Mouse (Mus musculus): Measurements from ENCODE around the gene Pdpk1.

Gene Pdpk1

DNA sequence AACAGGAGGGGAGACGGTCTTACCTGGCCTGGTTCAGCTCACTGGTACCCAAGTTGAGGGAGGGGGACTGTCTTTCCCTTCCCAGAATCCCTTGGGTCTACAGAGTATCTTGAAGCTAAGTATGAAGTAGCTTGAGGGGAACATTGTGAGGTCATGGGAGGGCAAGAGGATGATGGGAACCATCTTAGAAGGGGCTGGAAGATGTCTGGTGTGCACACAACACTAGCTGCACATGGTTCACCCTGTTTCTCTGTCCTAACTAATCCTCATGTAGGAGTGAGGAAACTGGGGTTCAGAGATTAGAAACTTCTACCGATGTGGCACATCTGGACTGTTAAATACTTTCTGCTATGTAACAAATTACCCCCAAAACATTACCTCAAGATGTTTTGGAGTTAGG lies at the start of gene Pdpk1:
Gene Pdpk1, minus strand, starts transcription at position 101 of the 400 bp plus-strand sequence.
- WGBS: 93% methylated on average over 2 of the region's 2 CpGs

DNA sequence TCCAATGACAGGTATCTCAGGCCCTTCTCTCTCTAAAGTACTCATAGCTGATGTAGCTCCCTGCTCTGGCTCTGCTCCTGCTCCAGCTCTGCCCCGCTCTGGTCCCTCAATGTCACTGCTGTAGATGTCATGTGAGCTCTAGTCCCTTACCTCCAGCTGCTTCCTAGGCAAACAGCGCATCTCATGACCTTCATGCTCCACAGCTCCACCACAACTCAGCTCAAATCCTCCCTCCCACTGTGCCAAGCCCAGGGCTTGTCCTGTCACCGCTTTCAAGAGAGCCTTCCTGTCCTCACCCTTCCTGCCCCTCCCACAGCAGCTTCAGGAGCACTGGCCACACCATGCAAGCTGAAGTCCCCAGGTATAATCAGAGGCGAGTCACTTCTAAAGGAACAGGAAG lies 49.0 kb upstream of the Pdpk1 start:
- 60% methylated on average over 4 of the region's 4 CpGs for WGBS

DNA sequence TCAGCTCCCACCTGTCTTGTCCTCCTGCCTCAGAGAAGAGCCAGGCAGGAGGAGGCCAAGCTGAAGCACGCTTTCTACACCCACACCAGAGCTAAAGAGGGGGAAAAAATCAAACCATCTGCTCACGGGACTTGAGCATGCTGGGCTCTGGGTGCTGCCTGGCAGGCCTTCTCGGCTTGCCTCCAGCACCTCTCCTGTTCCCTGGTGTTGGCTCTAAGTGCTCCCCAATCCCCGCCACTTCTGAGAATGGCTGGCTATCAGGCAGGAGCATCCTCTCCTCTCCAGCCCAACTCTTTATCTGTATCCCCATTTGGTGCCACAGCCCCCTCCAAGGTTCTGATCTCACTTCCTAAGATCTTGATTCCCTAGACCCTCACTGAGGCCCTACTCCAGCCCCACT lies 48.5 kb upstream of the Pdpk1 start:
- WGBS: 38% methylated on average over 4 of the region's 4 CpGs

DNA sequence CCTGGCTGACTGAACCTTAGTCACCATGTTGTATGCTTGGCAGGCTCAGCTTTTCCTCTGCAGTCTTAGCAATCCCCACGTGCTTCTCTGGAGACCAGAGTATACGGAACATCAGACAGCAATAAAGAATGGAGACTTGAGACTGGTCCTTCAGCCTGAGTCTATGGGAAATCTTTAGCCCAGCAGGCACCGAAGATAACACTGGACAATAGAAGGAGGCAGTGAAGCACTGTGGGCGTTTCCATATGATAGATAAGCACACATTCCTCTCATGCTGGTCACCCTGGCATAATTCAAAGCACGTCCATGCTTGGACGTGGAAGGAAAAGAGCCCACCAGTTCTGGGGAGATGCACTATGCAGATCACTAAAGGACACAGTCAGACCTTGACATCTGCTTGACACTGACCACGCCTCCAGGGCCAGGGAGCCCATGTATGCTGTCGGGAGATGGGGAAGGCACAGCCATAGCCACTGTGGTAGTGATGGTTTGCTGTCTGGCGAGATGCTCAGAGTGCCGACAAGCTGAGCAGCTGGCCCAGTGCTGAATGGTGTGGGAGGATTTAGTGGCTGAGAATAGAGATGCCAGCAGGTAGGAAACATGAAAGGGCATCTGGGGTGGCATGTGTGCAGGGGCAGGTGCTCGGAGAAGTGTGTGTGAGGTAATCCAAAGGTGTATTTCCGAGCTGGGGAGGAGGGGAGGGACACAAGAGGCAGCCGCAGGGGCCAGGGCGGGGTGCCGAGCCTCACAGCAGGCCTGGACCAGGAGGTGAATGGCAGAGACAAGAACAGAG lies 46.5 kb upstream of the Pdpk1 start:
- 44% methylated on average over 15 of the region's 15 CpGs for WGBS

DNA sequence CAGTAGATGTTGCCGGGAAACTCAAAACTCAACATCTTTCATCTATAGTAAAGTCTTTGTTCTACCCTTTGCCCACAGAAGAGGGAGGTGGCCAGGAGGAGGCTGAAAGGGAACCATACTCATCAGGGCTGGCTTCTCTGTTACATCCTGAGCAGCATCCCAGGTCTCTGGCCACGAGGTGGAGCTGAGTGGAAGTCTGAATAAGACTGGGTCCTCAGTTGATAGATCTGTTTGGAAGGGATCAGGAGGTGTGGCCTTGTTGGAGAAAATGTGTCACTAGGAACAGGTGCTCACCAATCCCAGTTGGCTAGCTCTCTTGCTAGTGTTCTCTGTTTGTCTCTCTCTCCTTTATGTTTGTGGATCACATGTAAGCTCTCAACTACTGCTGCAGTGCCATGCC lies 44.6 kb upstream of the Pdpk1 start:
- WGBS: 54% methylated on average over 2 of the region's 2 CpGs

DNA sequence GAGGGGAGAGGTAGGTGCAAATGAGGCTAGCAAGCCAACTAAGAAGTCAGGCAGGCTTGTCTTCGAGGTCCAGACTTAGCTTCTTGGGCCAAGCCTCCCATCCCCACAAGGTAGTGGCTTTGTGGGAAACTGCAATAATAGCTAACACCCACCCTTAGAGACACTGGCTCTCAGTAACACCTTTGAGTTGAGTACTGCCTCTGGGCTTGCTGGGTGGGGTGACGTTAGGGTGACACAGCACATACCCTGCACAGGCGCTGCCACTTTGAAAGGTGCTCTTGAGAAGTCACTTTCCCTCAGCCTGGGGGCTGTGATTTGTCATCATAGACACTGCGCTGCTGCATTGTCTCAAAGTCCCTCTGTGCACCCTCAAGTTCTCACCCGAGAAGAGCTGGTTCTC lies 43.0 kb upstream of the Pdpk1 start:
- 73% methylated on average over 5 of the region's 5 CpGs for WGBS

DNA sequence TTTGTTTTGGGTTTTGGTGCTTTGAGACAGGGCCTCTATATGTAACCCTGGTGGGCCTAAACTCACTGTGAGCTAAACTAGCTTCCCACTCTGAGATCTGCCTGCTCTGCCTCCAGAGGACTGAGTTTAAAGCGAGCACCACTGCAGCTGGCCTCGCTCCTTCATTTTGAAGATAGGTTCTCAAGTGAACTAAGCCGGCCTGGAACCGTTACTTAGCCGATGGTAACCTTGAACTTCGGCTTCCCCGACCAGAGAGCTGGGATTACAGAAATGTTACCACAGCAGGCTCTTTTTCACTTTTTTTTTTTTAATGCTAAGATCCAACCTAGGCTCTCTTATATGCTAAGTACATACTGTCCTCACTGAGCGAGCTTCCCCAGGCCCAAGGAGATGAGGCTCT lies 42.5 kb upstream of the Pdpk1 start:
- 89% methylated on average over 8 of the region's 8 CpGs for WGBS

DNA sequence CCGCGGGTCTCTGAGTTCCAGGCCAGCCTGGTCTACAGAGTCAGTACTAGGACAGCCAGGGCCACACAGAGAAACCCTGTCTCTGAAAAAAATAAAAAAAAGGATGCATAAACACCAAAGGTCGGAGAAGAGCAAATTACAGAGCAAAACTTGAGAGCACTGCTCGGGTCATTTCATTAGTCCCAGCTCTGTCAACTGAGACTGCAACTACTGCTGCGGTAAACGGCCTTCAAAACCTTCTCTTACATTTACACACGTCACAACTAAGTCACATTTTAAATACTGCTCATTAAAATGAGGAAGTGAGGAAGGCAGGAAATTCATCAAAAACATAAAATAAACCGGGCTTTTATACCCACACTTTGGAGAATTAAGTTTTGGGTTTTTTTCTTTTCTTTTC lies 42.1 kb upstream of the Pdpk1 start:
- WGBS: 77% methylated on average over 8 of the region's 8 CpGs

DNA sequence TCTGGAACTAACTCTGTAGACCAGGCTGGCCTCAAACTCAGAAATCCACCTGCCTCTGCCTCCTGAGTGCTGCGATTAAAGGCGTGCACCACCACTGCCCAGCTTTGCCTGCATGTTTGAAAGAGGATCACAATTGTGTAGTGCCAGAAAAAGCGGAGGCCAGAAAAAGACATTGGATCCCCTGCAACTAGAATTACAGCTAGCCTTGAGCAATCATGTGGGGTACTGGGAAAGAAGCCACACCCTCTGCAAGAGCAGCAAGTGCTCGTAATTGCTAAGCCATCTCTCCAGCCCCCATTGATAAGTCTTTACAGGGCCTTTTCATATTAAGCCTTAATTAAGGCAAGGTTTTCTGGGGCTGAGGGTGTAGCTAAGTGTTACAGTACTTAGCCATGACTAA lies 40.8 kb upstream of the Pdpk1 start:
- 53% methylated on average over 4 of the region's 4 CpGs for WGBS

DNA sequence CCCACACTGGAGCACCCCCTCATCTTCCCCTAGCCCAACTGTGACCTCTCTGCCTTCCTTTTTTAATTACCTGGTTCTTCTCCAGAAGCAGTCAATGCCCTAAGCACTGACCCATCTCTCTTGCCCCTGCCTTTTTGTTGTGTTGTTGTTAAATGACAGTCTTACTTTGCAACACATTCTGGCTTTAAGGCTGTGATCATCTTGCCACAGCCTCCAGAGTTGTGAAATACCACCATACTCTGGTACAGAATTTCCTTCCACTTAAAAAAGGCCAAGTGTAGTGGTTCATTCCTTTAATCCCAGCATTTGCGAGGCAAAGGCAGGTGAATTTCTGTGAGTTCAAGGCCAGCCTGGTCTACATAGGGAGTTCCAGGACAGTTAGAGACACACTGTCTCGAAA lies 40.2 kb upstream of the Pdpk1 start:
- 86% methylated on average over 2 of the region's 2 CpGs for WGBS

DNA sequence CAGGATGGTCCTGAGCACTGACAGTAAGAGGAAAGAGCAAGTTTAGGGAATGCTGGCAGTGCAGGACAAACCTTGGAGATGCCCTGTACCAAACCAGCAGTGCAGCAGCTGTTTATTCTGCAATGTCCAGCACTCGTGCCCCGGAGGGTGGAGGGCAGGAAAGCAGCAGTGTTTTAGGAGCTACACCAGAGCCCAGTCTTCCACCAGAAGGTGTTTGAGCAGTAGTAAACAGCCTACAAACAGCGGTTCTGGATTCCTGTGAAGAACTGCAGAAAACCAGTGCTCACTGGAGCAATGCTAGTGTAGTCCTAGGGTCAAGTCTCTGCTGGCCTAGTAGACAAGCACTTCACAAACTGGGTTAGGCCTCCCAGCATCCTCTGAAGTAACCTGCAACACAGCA lies 23.5 kb upstream of the Pdpk1 start:
- 78% methylated on average over 3 of the region's 3 CpGs for WGBS

DNA sequence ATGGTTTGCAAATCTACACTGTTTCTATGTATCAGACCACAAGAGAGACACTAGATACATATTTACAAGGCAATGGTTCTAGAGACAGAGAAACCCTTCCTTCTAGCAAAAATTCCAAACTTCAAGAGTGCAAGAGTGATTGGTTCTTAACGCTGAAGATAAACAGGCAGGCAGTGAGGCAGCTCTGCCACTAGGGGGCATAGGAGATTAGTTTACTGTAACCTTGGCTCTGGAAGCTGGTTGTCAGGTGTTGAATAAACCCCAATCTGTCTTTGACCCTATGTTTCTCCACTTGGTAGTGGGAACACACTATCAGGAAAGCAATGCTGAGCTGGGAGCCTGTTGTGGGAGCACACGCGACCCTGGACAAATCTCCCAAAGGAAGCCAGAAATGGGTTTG lies 22.7 kb upstream of the Pdpk1 start:
- 4% methylated on average over 3 of the region's 3 CpGs for WGBS

DNA sequence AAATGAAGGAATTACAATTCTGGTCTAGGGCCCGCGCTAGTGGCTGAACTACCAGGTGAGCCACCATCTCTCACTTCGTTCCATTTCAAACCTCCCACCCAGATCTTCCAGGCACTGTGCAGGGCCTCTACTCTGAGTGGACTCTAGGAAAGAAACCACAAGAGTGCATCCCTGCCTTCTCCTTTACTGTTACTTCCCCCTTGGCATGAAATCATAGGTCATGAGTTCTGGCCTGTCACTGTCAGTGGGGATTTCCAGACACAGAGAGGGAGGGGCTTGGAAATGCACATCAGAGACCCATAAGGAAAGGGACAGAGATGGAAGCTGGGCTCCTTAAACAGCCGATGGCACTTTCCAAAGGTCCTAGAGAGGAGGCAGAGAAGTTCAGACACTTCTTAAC lies 21.0 kb upstream of the Pdpk1 start:
- 77% methylated on average over 4 of the region's 4 CpGs for WGBS

DNA sequence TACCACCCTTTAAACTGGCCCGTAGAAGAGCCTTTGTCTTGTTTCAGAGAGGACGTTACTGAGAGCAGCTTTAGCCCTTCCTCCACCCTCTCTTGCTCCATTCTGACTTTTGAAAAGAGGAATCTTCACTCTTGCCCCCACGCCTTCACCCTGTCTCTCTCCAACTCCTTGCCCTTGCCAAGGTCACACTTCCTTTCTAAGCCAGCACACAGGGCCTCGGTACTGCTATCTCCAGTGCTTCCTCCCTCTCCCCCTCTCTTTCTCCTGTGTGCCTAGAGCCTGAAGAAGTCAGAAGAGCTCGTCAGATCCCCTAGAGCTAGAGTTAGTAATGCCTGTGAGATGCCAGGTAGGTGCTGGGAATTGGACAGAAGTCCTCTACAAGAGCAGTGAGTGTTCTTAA lies 20.0 kb upstream of the Pdpk1 start:
- 81% methylated on average over 5 of the region's 5 CpGs for WGBS

DNA sequence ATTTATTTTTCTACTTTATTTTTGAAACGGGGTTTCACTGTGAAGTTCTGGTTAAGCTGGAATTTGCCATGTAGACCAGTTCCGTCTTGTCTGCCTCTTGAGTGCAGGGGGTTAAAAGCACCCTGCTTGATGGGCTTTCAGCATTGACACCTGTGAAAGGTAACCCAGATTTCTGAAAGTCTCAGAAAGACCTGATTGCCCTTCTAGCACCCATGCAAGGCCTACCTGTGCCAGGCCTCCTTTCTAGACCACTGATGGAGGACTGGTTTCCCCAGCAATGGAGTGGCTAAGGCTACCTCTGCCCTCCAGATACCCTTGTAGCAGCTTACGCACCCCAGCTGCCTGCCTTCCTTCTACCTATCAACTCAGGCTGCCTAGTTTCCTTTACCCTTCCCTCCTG lies 19.4 kb upstream of the Pdpk1 start:
- WGBS: 41% methylated on average over 3 of the region's 3 CpGs

DNA sequence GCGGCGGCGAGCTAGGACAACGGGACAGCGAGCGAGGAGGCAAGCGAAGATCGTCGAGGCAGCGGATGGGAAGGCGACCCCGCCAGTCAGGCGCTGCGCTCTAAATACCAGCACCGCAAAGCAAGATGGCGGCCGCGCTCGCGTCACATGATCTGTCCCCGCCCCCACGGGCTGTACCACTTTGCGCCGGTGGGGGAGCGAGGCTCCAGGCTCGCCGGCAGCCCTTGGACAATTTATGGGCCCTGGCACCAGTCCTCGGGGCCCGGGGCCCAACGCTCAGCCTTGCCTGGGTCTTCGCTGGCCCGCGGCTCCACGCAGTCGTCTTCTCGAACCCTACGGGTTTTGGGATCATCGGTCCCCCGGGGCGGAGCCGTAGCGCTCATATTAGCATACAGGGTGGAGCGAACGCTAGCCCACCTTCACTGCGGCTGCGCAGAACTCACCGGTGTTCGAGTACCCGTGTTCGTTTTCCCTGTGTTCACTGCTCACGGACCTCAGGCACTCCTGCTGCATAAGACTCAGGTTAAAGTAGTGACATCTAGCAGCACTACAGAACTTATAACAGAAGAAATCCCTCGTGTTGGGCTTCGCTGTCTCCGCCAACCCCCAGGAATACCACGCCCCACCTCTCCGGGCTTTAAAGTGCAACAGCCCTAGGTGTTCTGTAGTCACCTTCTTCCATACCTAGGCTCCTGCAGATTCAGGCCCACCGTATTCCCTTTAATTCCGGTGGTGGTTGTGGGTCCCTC lies 18.8 kb upstream of the Pdpk1 start, which contains the start of gene Atp6v0c:
Gene Atp6v0c, minus strand, starts transcription at position 386 of the 749 bp plus-strand sequence.
- WGBS: under 1% methylated on average over 58 of the region's 58 CpGs

DNA sequence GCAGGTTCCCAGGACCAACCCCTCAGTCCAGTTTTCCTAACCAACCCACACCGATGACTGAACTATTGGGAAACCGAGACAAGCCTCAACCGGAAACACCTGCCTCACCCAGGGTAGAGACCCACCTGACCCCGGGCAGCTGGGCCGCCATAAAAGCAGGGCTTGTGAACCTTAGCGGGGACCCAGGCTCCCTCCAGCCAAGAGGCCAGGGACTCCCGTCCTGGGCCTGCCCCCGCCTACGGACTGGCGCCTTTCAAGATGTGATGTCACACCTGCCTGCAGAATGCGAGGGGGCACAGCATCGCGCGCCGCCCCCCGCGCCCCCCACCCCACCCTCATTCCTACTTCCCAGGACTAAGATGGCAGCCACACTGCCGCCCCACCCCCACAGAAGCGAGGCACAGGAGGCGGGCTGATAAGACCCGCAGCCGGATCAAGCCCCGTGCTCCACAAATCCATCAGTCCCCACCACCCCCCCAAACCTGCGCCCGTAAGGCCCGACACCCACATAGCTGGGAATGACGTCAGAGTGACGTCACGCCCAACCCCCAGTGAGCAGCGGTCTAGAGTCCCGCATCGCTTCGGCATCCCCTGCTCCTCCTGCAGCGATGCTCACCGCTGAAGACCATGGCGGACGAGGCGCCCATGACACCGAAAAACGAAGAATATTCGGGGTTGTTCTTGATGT lies 18.0 kb upstream of the Pdpk1 start:
- under 1% methylated on average over 40 of the region's 41 CpGs for WGBS

DNA sequence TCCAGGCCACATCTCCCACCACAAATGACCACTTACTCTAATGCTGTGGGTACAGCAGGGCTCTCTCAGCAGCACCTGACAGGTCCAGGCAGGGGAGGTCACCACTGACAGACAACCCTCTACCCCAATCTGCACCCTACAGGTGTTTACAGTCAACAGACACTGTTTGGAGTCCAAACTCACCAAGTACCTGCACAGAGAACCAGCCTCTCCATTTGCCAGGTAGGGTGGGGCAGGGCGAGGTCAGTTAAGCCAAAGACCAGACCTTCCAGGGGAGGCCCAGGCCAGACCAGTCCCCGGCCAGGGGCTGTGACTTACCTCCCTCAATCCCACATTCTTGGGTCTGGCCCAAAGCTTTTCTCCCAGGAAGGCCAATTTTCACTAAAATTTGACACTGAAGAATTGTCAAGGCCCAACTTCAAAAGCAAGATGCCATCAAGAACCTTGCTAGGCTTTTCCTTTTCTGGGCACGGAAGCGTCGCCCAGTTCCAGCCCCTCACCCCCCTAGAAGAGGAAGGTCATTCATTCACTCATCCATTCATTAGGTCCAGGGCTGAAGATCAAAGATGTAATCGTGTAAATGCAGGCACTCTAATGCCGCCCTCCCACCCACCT lies 17.3 kb upstream of the Pdpk1 start:
- WGBS: 23% methylated on average over 7 of the region's 7 CpGs

DNA sequence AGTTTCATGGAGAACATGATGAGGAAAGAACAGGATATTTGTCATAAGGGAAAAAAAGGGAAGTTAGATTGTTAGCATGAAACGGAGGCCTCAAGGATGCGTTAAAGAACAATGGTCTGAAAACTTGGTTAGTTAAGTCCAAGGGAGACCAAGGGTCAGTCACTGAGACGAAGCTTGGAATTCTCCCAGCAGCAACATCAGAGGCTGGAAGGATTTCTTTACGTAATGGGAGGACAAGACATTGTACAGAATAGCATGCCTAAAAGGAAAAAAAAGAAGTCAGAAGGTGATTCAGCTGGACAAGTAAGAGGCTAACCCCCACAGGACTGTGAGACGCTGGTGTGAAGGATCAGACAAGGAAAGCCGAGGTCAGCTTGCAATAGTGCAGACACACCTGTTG lies 16.4 kb upstream of the Pdpk1 start:
- 28% methylated on average over 6 of the region's 6 CpGs for whole genome bisulfite sequencing

DNA sequence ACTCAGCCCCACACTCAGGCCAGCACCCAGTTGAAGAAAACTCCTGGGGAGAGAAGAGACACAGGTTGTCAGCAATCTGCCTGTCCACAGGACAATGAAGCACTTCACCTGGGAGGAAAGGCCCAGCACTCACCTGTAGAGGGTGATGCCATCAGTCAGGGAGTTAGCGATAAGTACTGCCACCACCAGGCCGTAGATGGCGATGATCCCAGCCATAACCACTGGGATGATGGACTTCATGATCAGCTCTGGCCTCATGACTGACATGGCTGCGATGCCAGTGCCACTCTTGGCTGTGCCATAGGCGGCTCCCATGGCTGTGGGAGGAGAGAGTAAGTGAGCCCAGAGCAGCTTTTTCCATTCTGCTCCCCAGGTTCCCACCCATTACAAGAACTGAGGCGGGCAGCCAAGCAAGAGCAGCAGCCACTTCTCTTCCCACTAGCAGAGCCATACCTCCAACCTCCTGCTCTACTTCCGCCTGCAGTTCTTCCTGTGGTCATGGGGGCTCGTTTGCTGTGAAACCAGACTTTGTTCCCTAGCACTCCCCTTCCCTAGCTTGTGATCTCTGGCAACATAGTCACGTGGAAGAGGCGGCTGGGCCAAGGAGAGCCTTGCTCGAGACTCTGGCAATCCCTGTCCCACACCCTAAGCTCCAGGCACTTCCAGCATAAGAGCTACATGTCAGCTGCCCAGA lies 14.0 kb upstream of the Pdpk1 start:
- WGBS: 43% methylated on average over 11 of the region's 11 CpGs

DNA sequence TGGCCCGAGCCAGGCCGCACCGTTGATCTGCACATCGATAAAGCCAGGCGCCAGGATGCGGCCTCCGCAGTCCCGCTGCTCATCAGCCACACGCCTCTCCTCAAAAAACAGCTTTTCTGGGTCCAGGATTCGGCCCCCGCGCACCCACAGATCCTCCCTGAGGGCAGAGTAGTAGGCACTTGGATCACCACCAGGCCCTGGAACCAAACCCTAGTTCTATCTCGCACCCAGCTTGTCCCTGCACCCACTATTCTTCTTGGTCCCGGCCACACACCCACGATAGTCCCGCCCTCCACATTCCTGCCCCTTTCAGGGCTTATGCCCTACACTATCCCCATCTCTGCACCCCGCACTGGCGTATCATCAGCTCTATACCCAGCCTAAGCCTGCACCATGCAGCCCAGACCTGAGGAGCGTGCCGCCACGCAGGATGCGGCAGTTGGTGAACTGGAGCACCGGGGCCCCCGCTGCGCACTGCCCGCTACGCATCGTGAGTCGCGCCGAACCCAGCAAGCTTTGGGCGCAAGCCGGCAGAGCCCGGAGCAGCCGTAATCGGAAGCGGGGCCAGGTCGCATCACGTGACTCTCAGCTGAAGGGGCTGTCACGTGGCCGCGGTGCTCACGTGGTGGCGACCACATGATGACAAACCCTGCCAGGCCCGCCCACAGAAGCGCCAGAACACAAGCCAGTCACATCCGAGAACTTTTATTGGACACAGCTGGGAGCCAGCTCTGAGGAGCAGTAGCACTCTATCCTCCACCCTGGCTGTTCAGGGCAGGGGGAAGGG lies 12.6 kb upstream of the Pdpk1 start, which contains the start of gene Amdhd2:
Gene Amdhd2, minus strand, starts transcription at position 591 of the 787 bp plus-strand sequence.
- under 1% methylated on average over 47 of the region's 47 CpGs for WGBS
